Mouse (Mus musculus) T-helper 17 cell (primary cell): ENCODE results near the gene Rapgef4.

ENCODE experiments used
- in situ Hi-C, 2 experiments: fragments of 300-600 bp; cut with MboI, MseI; formaldehyde crosslinking; loops; 1 replicate in 1 of 2; 2 replicates in 1 of 2; pipeline ENCODE4 v1.15.1; 2025; ENCODE audit warnings: high pct_unique_total_duplicates in 2 of 2

Rapgef4 gene

GRCm38 (mm10) chr2:71982868-71983597 is 2.0 kb downstream of the Rapgef4 start:
- in situ Hi-C loops: no loop called here

- in situ Hi-C loops: no loop called here
Measured at GRCm38 (mm10) chr2:71985730-71986129, 4.7 kb downstream of the Rapgef4 start.

- in situ Hi-C loops: no loop called here
Measured at GRCm38 (mm10) chr2:71986276-71986848, 5.3 kb downstream of the Rapgef4 start.

GRCm38 (mm10) chr2:71988572-71988971 is 7.5 kb downstream of the Rapgef4 start:
- in situ Hi-C loops: no loop called here

- in situ Hi-C loops: no loop called here
Measured at GRCm38 (mm10) chr2:71992129-71992528, 11.1 kb downstream of the Rapgef4 start.

- in situ Hi-C loops: no loop called here
Measured at GRCm38 (mm10) chr2:71993729-71994423, 12.8 kb downstream of the Rapgef4 start.

- in situ Hi-C loops: no loop called here
Measured at GRCm38 (mm10) chr2:71998531-71998930, 17.5 kb downstream of the Rapgef4 start.

GRCm38 (mm10) chr2:72000102-72000501 is 19.1 kb downstream of the Rapgef4 start:
- in situ Hi-C loops: no loop called here

GRCm38 (mm10) chr2:72002843-72003370 is 21.9 kb downstream of the Rapgef4 start:
- in situ Hi-C loops: no loop called here

GRCm38 (mm10) chr2:72003756-72004525 is 22.9 kb downstream of the Rapgef4 start:
- in situ Hi-C loops: no loop called here

GRCm38 (mm10) chr2:72005051-72005450 is 24.0 kb downstream of the Rapgef4 start:
- in situ Hi-C loops: no loop called here

GRCm38 (mm10) chr2:72009446-72010218 is 28.6 kb downstream of the Rapgef4 start:
- in situ Hi-C loops: no loop called here

GRCm38 (mm10) chr2:72015366-72015765 is 34.3 kb downstream of the Rapgef4 start:
- in situ Hi-C loops: no loop called here

GRCm38 (mm10) chr2:72016013-72016412 is 35.0 kb downstream of the Rapgef4 start:
- in situ Hi-C loops: no loop called here

GRCm38 (mm10) chr2:72017168-72017567 is 36.1 kb downstream of the Rapgef4 start:
- in situ Hi-C loops: no loop called here

GRCm38 (mm10) chr2:72018736-72019135 is 37.7 kb downstream of the Rapgef4 start:
- in situ Hi-C loops: no loop called here

- in situ Hi-C loops: no loop called here
Measured at GRCm38 (mm10) chr2:72020755-72021154, 39.7 kb downstream of the Rapgef4 start.

GRCm38 (mm10) chr2:72021440-72021839 is 40.4 kb downstream of the Rapgef4 start:
- in situ Hi-C loops: no loop called here

- in situ Hi-C loops: no loop called here
Measured at GRCm38 (mm10) chr2:72021845-72022244, 40.8 kb downstream of the Rapgef4 start.

GRCm38 (mm10) chr2:72023791-72024190 is 42.8 kb downstream of the Rapgef4 start:
- in situ Hi-C loops: no loop called here

GRCm38 (mm10) chr2:72025660-72026059 is 44.6 kb downstream of the Rapgef4 start:
- in situ Hi-C loops: loop anchor here (5.0 kb wide), 1 partner anchor 123 kb away; no protein-coding TSS in a partner anchor
